Comparison of ENCODE assay signal across 8 mouse cellular contexts in the genomic region with DNA sequence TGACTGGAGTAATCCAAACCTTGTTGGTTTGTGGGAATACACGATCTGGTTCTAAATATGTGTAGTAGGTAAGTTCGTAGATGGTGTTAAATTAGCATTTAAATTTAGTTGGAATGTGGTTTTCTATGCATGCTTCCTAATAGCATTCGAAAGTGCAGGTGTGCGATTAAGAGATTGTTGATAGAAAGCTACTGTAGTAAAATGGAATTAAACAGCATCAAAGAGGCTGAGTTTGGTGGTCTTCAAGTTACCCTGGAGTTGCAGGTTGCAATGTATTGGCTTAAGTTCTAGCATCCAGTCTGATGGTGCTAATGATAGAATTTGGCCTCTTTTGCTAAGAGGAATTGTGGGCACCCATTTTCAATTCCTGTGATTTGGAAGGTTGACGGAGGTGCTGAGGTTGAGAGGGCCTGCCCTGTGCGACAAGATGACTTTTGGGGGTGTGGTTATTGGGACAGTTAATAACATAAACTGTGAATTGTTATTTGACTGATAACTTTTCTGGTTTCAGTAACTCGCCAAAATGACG. TPM values are rescaled to one million over a fixed set of nuclear protein-coding genes. Genes with fewer than 3 reads are reported as not detected.
DNase-seq lines count a peak whose midpoint lies in the region; ATAC-seq and TF ChIP-seq lines count a peak whose summit lies in the region.

No protein-coding gene starts in this region.

- no peaks in the 10 kb centered on the region for H3K9me3 ChIP-seq in heart, embryonic 11.5 days (replicated peaks; ENCODE audit: control insufficient read depth, low read length)
- no peaks in the 10 kb centered on the region for H3K9me3 ChIP-seq in CH12.LX (replicated peaks; ENCODE audit: low read length)
- no peaks in the 10 kb centered on the region for H3K9me3 ChIP-seq in forebrain, embryonic 14.5 days (replicated peaks; ENCODE audit: control insufficient read depth, low read length)
- H3K9me3 ChIP-seq in liver, embryonic 14.5 days (ENCODE audit: control insufficient read depth, low read length) = no peaks in the 10 kb centered on the region

- no peaks in the 10 kb centered on the region for H3K27me3 ChIP-seq in heart, embryonic 11.5 days (ENCODE audit: control insufficient read depth, insufficient read depth, low read length)
- H3K27me3 ChIP-seq in CH12.LX (replicated peaks) = no peaks in the 10 kb centered on the region
- no peaks in the 10 kb centered on the region for H3K27me3 ChIP-seq in forebrain, embryonic 14.5 days (replicated peaks; ENCODE audit: control insufficient read depth, insufficient read depth, low read length)
- no peaks in the 10 kb centered on the region for H3K27me3 ChIP-seq in liver, embryonic 14.5 days (ENCODE audit: control insufficient read depth, insufficient read depth, low read length)

- peaks cover 30% of the 10 kb centered on the region for H3K36me3 ChIP-seq in heart, embryonic 11.5 days (ENCODE audit: control insufficient read depth, insufficient read depth, low read length)
- peaks cover 43 to 51% of the 10 kb centered on the region in 2 experiments for H3K36me3 ChIP-seq in CH12.LX (replicated peaks in 1 of 2; ENCODE audit: control insufficient read depth in 1 of 2, insufficient read depth in 1 of 2, low read length in 1 of 2)
- peaks cover 45% of the 10 kb centered on the region for H3K36me3 ChIP-seq in forebrain, embryonic 14.5 days (ENCODE audit: control insufficient read depth, insufficient read depth, low read length)
- H3K36me3 ChIP-seq in liver, embryonic 14.5 days (replicated peaks; ENCODE audit: control insufficient read depth, insufficient read depth, low read depth) = peaks cover 45% of the 10 kb centered on the region

- no peak for TF ChIP-seq EP300 in CH12.LX (IDR thresholded peaks at IDR 0.05; ENCODE audit: low read length)
- no peak for TF ChIP-seq EP300 in liver, embryonic 14.5 days (IDR thresholded peaks at IDR 0.05; ENCODE audit: low read depth)

- TF ChIP-seq POLR2A in CH12.LX (IDR thresholded peaks at IDR 0.05; ENCODE audit: low read depth, low read length) = no peak

- ATAC-seq in heart, embryonic 11.5 days (replicated peaks; ENCODE audit: insufficient number of reproducible peaks, low FRiP score, low TSS enrichment) = no peak
- ATAC-seq in forebrain, embryonic 14.5 days = no peak
- ATAC-seq in liver, embryonic 14.5 days (ENCODE audit: insufficient read depth) = no peak
- no peak for ATAC-seq in cerebellum, adult (ENCODE audit: insufficient number of reproducible peaks, low FRiP score, low TSS enrichment)

- peaks cover 19% of the 10 kb centered on the region for H3K79me2 ChIP-seq in CH12.LX (replicated peaks; ENCODE audit: control insufficient read depth, extremely low read depth, insufficient read depth, poor library complexity, severe bottlenecking)

- H3K9ac ChIP-seq in heart, embryonic 11.5 days (ENCODE audit: low read depth, low read length) = peak overlapping the region; percentile 91
- peak overlapping the region; percentile 99 for H3K9ac ChIP-seq in CH12.LX (ENCODE audit: insufficient read depth, low read depth)
- peak overlapping the region; percentile 96 for H3K9ac ChIP-seq in forebrain, embryonic 14.5 days (ENCODE audit: low read length)
- peak overlapping the region; percentile 96 for H3K9ac ChIP-seq in liver, embryonic 14.5 days (replicated peaks)

- WGBS in heart, embryonic 11.5 days (ENCODE audit: insufficient replicate concordance) = 14% methylated on average over 8 of the region's 8 CpGs
- WGBS in forebrain, embryonic 14.5 days = 24% methylated on average over 8 of the region's 8 CpGs
- WGBS in liver, embryonic 14.5 days (ENCODE audit: insufficient replicate concordance) = 2% methylated on average over 8 of the region's 8 CpGs

- no peak for TF ChIP-seq RAD21 in CH12.LX (IDR thresholded peaks at IDR 0.05; ENCODE audit: low read depth, low read length)

- H3K4me3 ChIP-seq in heart, embryonic 11.5 days (ENCODE audit: low read depth, low read length) = peak overlapping the region; percentile 73
- peak overlapping the region; percentile 80 to 99 (median 92) for H3K4me3 ChIP-seq in CH12.LX (replicated peaks in 1 of 3; ENCODE audit: low read depth in 2 of 3, low read length in 2 of 3, poor library complexity in 1 of 3)
- H3K4me3 ChIP-seq in forebrain, embryonic 14.5 days (ENCODE audit: low read depth, low read length) = peak overlapping the region; percentile 94
- peak overlapping the region; percentile 86 to 92 for H3K4me3 ChIP-seq in liver, embryonic 14.5 days (ENCODE audit: insufficient read depth in 1 of 2, low read depth in 2 of 2, low read length in 2 of 2)

- DNase-seq in heart, postnatal 4 days = no peak
- DNase-seq in CH12.LX (ENCODE audit: extremely low read depth) = no peak
- no peak for DNase-seq in forebrain, embryonic 14.5 days (ENCODE audit: low spot score)
- no peak for DNase-seq in liver, embryonic 14.5 days (ENCODE audit: low read depth in 3 of 3, low spot score in 3 of 3)
- no peak for DNase-seq in thymus, postnatal 36 days
- no peak for DNase-seq in cerebellum, postnatal 10 days

- H3K4me1 ChIP-seq in heart, embryonic 11.5 days (ENCODE audit: control insufficient read depth, insufficient read depth, low read length) = peaks cover 18% of the 10 kb centered on the region; the same call in 1 of the 2 replicates
- peaks cover 0 to 39% of the 10 kb centered on the region in 2 experiments; a peak in 3 of 4 replicates for H3K4me1 ChIP-seq in CH12.LX (ENCODE audit: control insufficient read depth in 1 of 2, insufficient read depth in 2 of 2)
- peaks cover 12% of the 10 kb centered on the region; the same call in 1 of the 2 replicates for H3K4me1 ChIP-seq in forebrain, embryonic 14.5 days (ENCODE audit: control insufficient read depth, insufficient read depth, low read length)
- H3K4me1 ChIP-seq in liver, embryonic 14.5 days (replicated peaks; ENCODE audit: control insufficient read depth in 2 of 2, insufficient read depth in 2 of 2, low read length in 1 of 2) = peaks cover 12 to 20% of the 10 kb centered on the region in 2 experiments; a peak in 3 of 4 replicates

- peak overlapping the region; percentile 77 for H3K4me2 ChIP-seq in heart, embryonic 11.5 days
- H3K4me2 ChIP-seq in CH12.LX (ENCODE audit: insufficient read depth, low read depth, poor library complexity, severe bottlenecking) = peak overlapping the region; percentile 97
- peak overlapping the region; percentile 85 for H3K4me2 ChIP-seq in forebrain, embryonic 14.5 days (ENCODE audit: low read length)
- peak overlapping the region; percentile 98 for H3K4me2 ChIP-seq in liver, embryonic 14.5 days (ENCODE audit: low read depth)

- in situ Hi-C loops in CH12.LX (cut with MboI; ENCODE audit: low pct_ligation_motif_present, low pct_unique_long_range_greater_than_20kb, low sequenced_read_pairs) = no loop called here

- dilution Hi-C loops in CH12.LX (cut with MboI; ENCODE audit: extremely low pct_ligation_motif_present, extremely low pct_unique_long_range_greater_than_20kb, low sequenced_read_pairs) = no loop called here

- H3K27ac ChIP-seq in heart, embryonic 11.5 days (ENCODE audit: low read depth, low read length) = peak overlapping the region; percentile 92; the same call in 1 of the 2 replicates
- peak overlapping the region; percentile 51; the same call in 1 of the 2 replicates for H3K27ac ChIP-seq in CH12.LX (ENCODE audit: insufficient read depth, low read depth)
- H3K27ac ChIP-seq in forebrain, embryonic 14.5 days (ENCODE audit: low read depth, low read length) = no peak overlapping the region
- peak overlapping the region; percentile 78 for H3K27ac ChIP-seq in liver, embryonic 14.5 days

- TF ChIP-seq CTCF in CH12.LX (conservative IDR thresholded peaks at IDR 0.05 in 1 of 2, IDR thresholded peaks at IDR 0.05 in 1 of 2; ENCODE audit: low read depth in 2 of 2, low read length in 2 of 2) = no peak
- TF ChIP-seq CTCF in liver, embryonic 14.5 days (IDR thresholded peaks at IDR 0.05; ENCODE audit: low read depth) = no peak

TF ChIP-seq in CH12.LX, 34 proteins besides CTCF, POLR2A, EP300 and RAD21:
- peak; percentile 11; the same call in 1 of the 2 replicates for TF ChIP-seq POLR2AphosphoS2 (IDR thresholded peaks at IDR 0.05; ENCODE audit: low read depth, low read length)
- TF ChIP-seq MYC (IDR thresholded peaks at IDR 0.05; ENCODE audit: low read depth, low read length) = no peak
- TF ChIP-seq SMC3 (IDR thresholded peaks at IDR 0.05; ENCODE audit: low read depth, low read length) = no peak
- TF ChIP-seq NRF1 (IDR thresholded peaks at IDR 0.05; ENCODE audit: low read depth, low read length) = no peak

RNA-seq across cellular contexts. Expression of gene Rpl21, which starts 1.0 kb away (rescaled TPM):
- 444 and 490 TPM in 2 replicates for polyA plus RNA-seq in heart, embryonic 11.5 days (2014; fragmentation: Nextera tagmentation; extraction: Ambion mirVana)
- total RNA-seq in heart, postnatal 4 days (2021) = 100 to 1,000 TPM; 187 to 214 TPM
- total RNA-seq in CH12.LX (2012; rRNA removed) (1,240 and 1,429 TPM in 2 replicates), CH12.LX (2014; rRNA removed) (715 and 716 TPM in 2 replicates)
- 300 and 964 TPM in 2 replicates for polyA plus RNA-seq in CH12.LX (2012; ENCODE audit: insufficient read length, low read depth)
- polyA plus RNA-seq in forebrain, embryonic 14.5 days (2014; fragmentation: Nextera tagmentation; extraction: Ambion mirVana) = 391 and 517 TPM in 2 replicates
- polyA plus RNA-seq in liver, embryonic 14.5 days (2012; rRNA removed) = 88.2 and 236 TPM in 2 replicates
- polyA plus RNA-seq in liver, embryonic 14.5 days (2014; fragmentation: Nextera tagmentation; extraction: Ambion mirVana) = 453 and 467 TPM in 2 replicates

RNA-seq across cellular contexts. Expression of gene Rasl11a, which starts 11.1 kb away (rescaled TPM):
- polyA plus RNA-seq in heart, embryonic 11.5 days (2014; fragmentation: Nextera tagmentation; extraction: Ambion mirVana) = 10.9 and 11.3 TPM in 2 replicates
- total RNA-seq in heart, postnatal 4 days (2021) = 1 to 10 TPM; 6.0 to 6.6 TPM
- 0.25 TPM in 2 replicates for total RNA-seq in CH12.LX (2012; rRNA removed)
- total RNA-seq in CH12.LX (2014; rRNA removed) = 0.22 and 0.42 TPM in 2 replicates
- polyA plus RNA-seq in CH12.LX (2012; ENCODE audit: insufficient read length, low read depth) = 0.22 TPM in 1 of 2 replicates, not detected in the other
- polyA plus RNA-seq in forebrain, embryonic 14.5 days (2014; fragmentation: Nextera tagmentation; extraction: Ambion mirVana) = 6.4 and 8.6 TPM in 2 replicates
- polyA plus RNA-seq in liver, embryonic 14.5 days (2012; rRNA removed) = 0.56 and 0.94 TPM in 2 replicates
- 0.85 and 0.94 TPM in 2 replicates for polyA plus RNA-seq in liver, embryonic 14.5 days (2014; fragmentation: Nextera tagmentation; extraction: Ambion mirVana)

RNA-seq across cellular contexts. Expression of gene Usp12, which starts 38.9 kb away (rescaled TPM):
- 9.2 and 11.1 TPM in 2 replicates for polyA plus RNA-seq in heart, embryonic 11.5 days (2014; fragmentation: Nextera tagmentation; extraction: Ambion mirVana)
- total RNA-seq in heart, postnatal 4 days (2021) = 10 to 100 TPM; 18.5 to 20.5 TPM
- total RNA-seq in CH12.LX (2012; rRNA removed) (10.1 and 13.5 TPM in 2 replicates), CH12.LX (2014; rRNA removed) (6.0 and 7.8 TPM in 2 replicates)
- polyA plus RNA-seq in CH12.LX (2012; ENCODE audit: insufficient read length, low read depth) = 17.8 and 18.1 TPM in 2 replicates
- polyA plus RNA-seq in forebrain, embryonic 14.5 days (2014; fragmentation: Nextera tagmentation; extraction: Ambion mirVana) = 9.6 and 10.5 TPM in 2 replicates
- 4.7 and 7.0 TPM in 2 replicates for polyA plus RNA-seq in liver, embryonic 14.5 days (2012; rRNA removed)
- polyA plus RNA-seq in liver, embryonic 14.5 days (2014; fragmentation: Nextera tagmentation; extraction: Ambion mirVana) = 4.9 and 5.6 TPM in 2 replicates
